Mouse (Mus musculus) cerebellum, postnatal 25 days (tissue): Measurements from ENCODE around the gene Gphn.

Experiments
- DNase-seq, 2 experiments: peaks; one replicate each; pipeline ENCODE4 v3.0.0; 2021; ENCODE audit warnings: mixed read lengths in 2 of 2

Gphn gene

GRCm38 (mm10) chr12:78727723-78728122 lies 501.5 kb downstream of the Gphn start:
- no peak for DNase-seq
